ENCODE assay signal across 17 mouse cellular contexts in genomic region chr1:60907466-60907865, GRCm38 (mm10). TPM values are rescaled to one million over a fixed set of nuclear protein-coding genes. Genes with fewer than 3 reads are reported as not detected.
"Had no signal": no experiment of that assay in that cellular context is flagged by ENCODE, and none has a peak within 500 bp of the region (broad histone marks: within the 10 kb centered on the region; RNA-seq: fewer than 3 reads in every experiment).

No protein-coding gene starts in this region.

- H3K9ac ChIP-seq: limb, embryonic 13.5 days; liver, embryonic 15.5 days; midbrain, embryonic 13.5 days; neural tube, embryonic 12.5 days had no signal

- H3K4me3 ChIP-seq: limb, embryonic 13.5 days; liver, embryonic 15.5 days; midbrain, embryonic 13.5 days; myocyte; neural tube, embryonic 12.5 days had no signal

- H3K36me3 ChIP-seq: limb, embryonic 13.5 days; liver, embryonic 15.5 days; midbrain, embryonic 13.5 days; neural tube, embryonic 12.5 days had no signal

- ATAC-seq: lung, postnatal 0 days; midbrain, embryonic 13.5 days had no signal

- DNase-seq: kidney, adult 9 months; left cerebral cortex, postnatal 4 days; lung, adult 2 months; lung, postnatal 36 days had no signal

- H3K9me3 ChIP-seq: limb, embryonic 13.5 days; liver, embryonic 15.5 days; midbrain, embryonic 13.5 days; neural tube, embryonic 12.5 days had no signal

- H3K4me2 ChIP-seq: limb, embryonic 13.5 days; liver, embryonic 15.5 days; midbrain, embryonic 13.5 days; neural tube, embryonic 12.5 days had no signal

- H3K27ac ChIP-seq: kidney, postnatal 0 days; limb, embryonic 13.5 days; liver, embryonic 15.5 days; midbrain, embryonic 13.5 days; neural tube, embryonic 12.5 days; stomach, postnatal 0 days had no signal

- H3K4me1 ChIP-seq: limb, embryonic 13.5 days; liver, embryonic 15.5 days; neural tube, embryonic 12.5 days had no signal

- H3K27me3 ChIP-seq: limb, embryonic 13.5 days; liver, embryonic 15.5 days; midbrain, embryonic 13.5 days; neural tube, embryonic 12.5 days had no signal

RNA-seq across cellular contexts. Expression of gene Ctla4, which starts 20.7 kb away (rescaled TPM):
- total RNA-seq: layer of hippocampus, adult 8-10 months; layer of hippocampus, postnatal 14 days; left cerebral cortex, adult 18-20 months; left cerebral cortex, postnatal 10 days; left cerebral cortex, postnatal 4 days; liver, adult 2 months had no signal
- polyA plus RNA-seq: kidney, postnatal 0 days; liver, adult 2 months; liver, embryonic 15.5 days; lung, postnatal 0 days; midbrain, embryonic 13.5 days; myocyte; neural tube, embryonic 12.5 days; stomach, postnatal 0 days had no signal
